ENCODE assay signal across 17 mouse cellular contexts in genomic region chr16:10432387-10432786, GRCm38 (mm10). TPM values are rescaled to one million over a fixed set of nuclear protein-coding genes. Genes with fewer than 3 reads are reported as not detected.
"Had no signal": no experiment of that assay in that cellular context is flagged by ENCODE, and none has a peak within 500 bp of the region (broad histone marks: within the 10 kb centered on the region; RNA-seq: fewer than 3 reads in every experiment).

No protein-coding gene starts in this region.

- ATAC-seq: midbrain, embryonic 15.5 days had no signal

- H3K4me3 ChIP-seq: midbrain, embryonic 10.5 days; midbrain, embryonic 12.5 days; midbrain, embryonic 15.5 days; neural tube, embryonic 12.5 days; stomach, embryonic 15.5 days had no signal

- H3K9me3 ChIP-seq: midbrain, embryonic 10.5 days; midbrain, embryonic 12.5 days; midbrain, embryonic 15.5 days; neural tube, embryonic 12.5 days; stomach, embryonic 15.5 days had no signal

- H3K9ac ChIP-seq: lung, embryonic 14.5 days; midbrain, embryonic 12.5 days; midbrain, embryonic 15.5 days; neural tube, embryonic 12.5 days; stomach, embryonic 15.5 days had no signal

- H3K4me2 ChIP-seq: lung, embryonic 14.5 days; midbrain, embryonic 12.5 days; midbrain, embryonic 15.5 days; neural tube, embryonic 12.5 days; stomach, embryonic 15.5 days had no signal

- H3K4me1 ChIP-seq: midbrain, embryonic 10.5 days; midbrain, embryonic 12.5 days; midbrain, embryonic 15.5 days; neural tube, embryonic 12.5 days; stomach, embryonic 15.5 days had no signal

- H3K27ac ChIP-seq: midbrain, embryonic 10.5 days; midbrain, embryonic 12.5 days; midbrain, embryonic 15.5 days; neural tube, embryonic 12.5 days; stomach, embryonic 15.5 days; stomach, postnatal 0 days had no signal

- DNase-seq: lung, adult 18-20 months; lung, embryonic 14.5 days; lung, postnatal 10 days; lung, postnatal 4 days; right cerebral cortex, postnatal 25 days; thymus, adult 2 months; thymus, postnatal 25 days; thymus, postnatal 4 days had no signal

- H3K27me3 ChIP-seq: midbrain, embryonic 12.5 days; midbrain, embryonic 15.5 days; neural tube, embryonic 12.5 days; stomach, embryonic 15.5 days had no signal

- H3K36me3 ChIP-seq: midbrain, embryonic 15.5 days; stomach, embryonic 15.5 days had no signal

RNA-seq across cellular contexts. Expression of gene Tvp23a, which starts 14.8 kb away (rescaled TPM):
- total RNA-seq: megakaryocyte-erythroid progenitor cell, adult 5-6 weeks had no signal

RNA-seq across cellular contexts. Expression of gene Tekt5, which starts 37.1 kb away (rescaled TPM):
- total RNA-seq: megakaryocyte, adult 5-6 weeks; megakaryocyte-erythroid progenitor cell, adult 5-6 weeks; monocyte, adult 5-6 weeks had no signal
- polyA plus RNA-seq: midbrain, embryonic 10.5 days had no signal
